ENCODE assay signal across 8 mouse cellular contexts in the genomic region with DNA sequence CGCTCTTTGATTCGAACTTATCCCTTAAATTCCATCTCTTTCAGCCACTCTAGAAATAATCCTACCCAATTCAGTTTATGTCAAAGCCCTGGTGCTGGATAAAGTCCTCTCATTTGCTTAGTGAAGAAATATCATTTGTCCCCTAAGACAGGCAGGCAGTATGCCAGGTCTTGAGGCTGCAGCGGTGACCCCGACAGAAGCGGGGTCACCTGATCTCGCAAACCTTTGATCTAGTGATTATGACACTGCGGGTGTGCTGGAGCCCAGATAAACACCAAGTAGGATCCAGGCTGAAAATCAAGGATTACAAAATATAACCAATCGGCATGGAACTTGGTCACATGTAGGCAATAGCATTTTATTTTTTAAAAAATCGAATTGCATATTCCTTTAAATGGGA. TPM values are rescaled to one million over a fixed set of nuclear protein-coding genes. Genes with fewer than 3 reads are reported as not detected.
DNase-seq lines count a peak whose midpoint lies in the region; ATAC-seq and TF ChIP-seq lines count a peak whose summit lies in the region.

No protein-coding gene starts in this region.

- H3K9me3 ChIP-seq in lung, embryonic 14.5 days (ENCODE audit: low read depth, low read length) = no peaks in the 10 kb centered on the region
- no peaks in the 10 kb centered on the region for H3K9me3 ChIP-seq in kidney, embryonic 16.5 days (ENCODE audit: low read length)
- H3K9me3 ChIP-seq in midbrain, embryonic 16.5 days (replicated peaks; ENCODE audit: control insufficient read depth, low read length, poor library complexity, severe bottlenecking) = 0 out of 2 replicates have a peak, but pooled peaks cover 2% of the 10 kb centered on the region

- no peaks in the 10 kb centered on the region for H3K27me3 ChIP-seq in lung, embryonic 14.5 days (ENCODE audit: insufficient read depth, low read length)
- H3K27me3 ChIP-seq in kidney, embryonic 16.5 days (ENCODE audit: insufficient read depth, low read length) = peaks cover 4% of the 10 kb centered on the region
- H3K27me3 ChIP-seq in midbrain, embryonic 16.5 days (ENCODE audit: control insufficient read depth, insufficient read depth, low read depth, low read length) = 0 out of 2 replicates have a peak, but pooled peaks cover 2% of the 10 kb centered on the region

- 12% methylated on average over 9 of the region's 9 CpGs for WGBS in lung, embryonic 14.5 days
- WGBS in lung, adult 2 months = 16% methylated on average over 9 of the region's 9 CpGs
- 11% methylated on average over 9 of the region's 9 CpGs for WGBS in kidney, embryonic 16.5 days
- WGBS in midbrain, embryonic 16.5 days = 11% methylated on average over 9 of the region's 9 CpGs

- no peak for TF ChIP-seq CTCF in lung, embryonic 14.5 days (IDR thresholded peaks at IDR 0.05; ENCODE audit: low read depth)
- no peak for TF ChIP-seq CTCF in lung, adult 2 months (IDR thresholded peaks at IDR 0.05; ENCODE audit: insufficient read depth, low read length)

- DNase-seq in adrenal gland, adult 2 months = peak; percentile 55
- no peak for DNase-seq in adrenal gland, postnatal 4 days (ENCODE audit: low spot score in 2 of 2)
- peak; percentile 49 for DNase-seq in lung, embryonic 14.5 days
- no peak for DNase-seq in lung, adult 2 months
- no peak for DNase-seq in yolk sac, embryonic 10.5 days (ENCODE audit: low spot score)
- no peak for DNase-seq in gastrocnemius, postnatal 4 days (ENCODE audit: low spot score in 2 of 2)

- H3K4me2 ChIP-seq in lung, embryonic 14.5 days = peak overlapping the region; percentile 47; the same call in 1 of the 2 replicates
- H3K4me2 ChIP-seq in kidney, embryonic 16.5 days (replicated peaks; ENCODE audit: low read depth, low read length) = peak overlapping the region; percentile 54; the same call in 1 of the 2 replicates
- H3K4me2 ChIP-seq in midbrain, embryonic 16.5 days (ENCODE audit: low read length) = peak overlapping the region; percentile 8; the same call in 1 of the 2 replicates

- H3K4me1 ChIP-seq in lung, embryonic 14.5 days (ENCODE audit: insufficient read depth) = no peaks in the 10 kb centered on the region
- no peaks in the 10 kb centered on the region for H3K4me1 ChIP-seq in lung, adult 2 months (ENCODE audit: control insufficient read depth, insufficient read depth, low read length)
- H3K4me1 ChIP-seq in kidney, embryonic 16.5 days (ENCODE audit: insufficient read depth, low read length) = peaks cover 11% of the 10 kb centered on the region; the same call in 1 of the 2 replicates
- peaks cover 10% of the 10 kb centered on the region for H3K4me1 ChIP-seq in midbrain, embryonic 16.5 days (ENCODE audit: control insufficient read depth, insufficient read depth, low read length)

- ATAC-seq in lung, embryonic 14.5 days (ENCODE audit: insufficient read depth) = no peak
- ATAC-seq in kidney, embryonic 16.5 days (ENCODE audit: low FRiP score, low TSS enrichment) = no peak
- no peak for ATAC-seq in midbrain, embryonic 16.5 days

- TF ChIP-seq POLR2A in lung, adult 2 months (IDR thresholded peaks at IDR 0.05; ENCODE audit: borderline replicate concordance, extremely low read depth, low read depth, low read length) = no peak

- no peaks in the 10 kb centered on the region for H3K36me3 ChIP-seq in lung, embryonic 14.5 days (ENCODE audit: insufficient read depth)
- H3K36me3 ChIP-seq in kidney, embryonic 16.5 days (ENCODE audit: insufficient read depth, low read length) = no peaks in the 10 kb centered on the region
- no peaks in the 10 kb centered on the region for H3K36me3 ChIP-seq in midbrain, embryonic 16.5 days (ENCODE audit: control insufficient read depth, insufficient read depth, low read length)

- no peak overlapping the region for H3K9ac ChIP-seq in lung, embryonic 14.5 days
- no peak overlapping the region for H3K9ac ChIP-seq in kidney, embryonic 16.5 days (replicated peaks; ENCODE audit: low read length)
- no peak overlapping the region for H3K9ac ChIP-seq in midbrain, embryonic 16.5 days (ENCODE audit: low read depth, low read length)

- H3K4me3 ChIP-seq in lung, embryonic 14.5 days (ENCODE audit: low read depth, low read length) = no peak overlapping the region
- H3K4me3 ChIP-seq in lung, adult 2 months (replicated peaks; ENCODE audit: extremely low read depth, low read depth, low read length) = no peak overlapping the region
- no peak overlapping the region for H3K4me3 ChIP-seq in kidney, embryonic 16.5 days (ENCODE audit: low read length)
- no peak overlapping the region for H3K4me3 ChIP-seq in midbrain, embryonic 16.5 days (ENCODE audit: low read depth, low read length)

- H3K27ac ChIP-seq in lung, embryonic 14.5 days (ENCODE audit: low read depth) = no peak overlapping the region
- H3K27ac ChIP-seq in kidney, embryonic 16.5 days (ENCODE audit: low read length) = no peak overlapping the region
- H3K27ac ChIP-seq in midbrain, embryonic 16.5 days (ENCODE audit: low read length) = no peak overlapping the region

RNA-seq across cellular contexts. Expression of a gene that starts 46.6 kb away (rescaled TPM):
- total RNA-seq in adrenal gland, adult 2 months (2021) = 10 to 100 TPM; 65.6 to 81.1 TPM
- 7.0 and 7.1 TPM in 2 replicates for polyA plus RNA-seq in adrenal gland, adult 2 months (2012; rRNA removed)
- 10 to 100 TPM; 57.4 to 60.0 TPM for total RNA-seq in adrenal gland, postnatal 4 days (2021)
- 22.7 and 24.7 TPM in 2 replicates for polyA plus RNA-seq in lung, embryonic 14.5 days (2014; fragmentation: Nextera tagmentation; extraction: Ambion mirVana)
- 12.9 and 16.4 TPM in 2 replicates for polyA plus RNA-seq in lung, adult 2 months (2012; rRNA removed)
- 29.1 and 29.9 TPM in 2 replicates for polyA plus RNA-seq in kidney, embryonic 16.5 days (2015; fragmentation: Nextera tagmentation; extraction: Ambion mirVana)
- polyA plus RNA-seq in midbrain, embryonic 16.5 days (2015; fragmentation: Nextera tagmentation; extraction: Ambion mirVana) = 16.3 and 19.6 TPM in 2 replicates
- total RNA-seq in gastrocnemius, postnatal 4 days (2021) = 10 to 100 TPM; 36.9 to 40.5 TPM

Comparison
In these comparisons a context has a peak if more than half of its experiments do, and no peak if none do; other contexts are left out.
1. DNase-seq: peak in adrenal gland, adult 2 months (single experiment) and lung, embryonic 14.5 days (single experiment); none in adrenal gland, postnatal 4 days (0 of 2), lung, adult 2 months (single experiment), yolk sac, embryonic 10.5 days (single experiment) and gastrocnemius, postnatal 4 days (0 of 2).
2. Peak in every context shown above with its lines, with median percentiles within 50 percentile points of each other: H3K4me2 ChIP-seq.